Mouse (Mus musculus) cerebellum, postnatal 14 days (tissue): ENCODE measurements at regions not wholly inside any gene's neighbourhood (a gene's known extent, or its start where the extent isn't known, plus 50 kb on each side); places are given as distances from the start of the nearest gene placed in this dataset.
A peak's percentile ranks its signal among the peaks of the same experiment; 100 is the strongest.

Source experiments
- DNase-seq, 2 experiments: peaks; one replicate each; pipeline ENCODE4 v3.0.0; 2021; ENCODE audit warnings: mixed read lengths in 2 of 2

- no peak for DNase-seq
These were observed 124.1 kb upstream of the Rpl38 start for GRCm38 (mm10) chr11:114544212-114544611.

- DNase-seq = no peak
These were observed 126.2 kb upstream of the Rpl38 start for GRCm38 (mm10) chr11:114542167-114542566.

GRCm38 (mm10) chr11:114540503-114540902 lies 127.8 kb upstream of the Rpl38 start:
- no peak for DNase-seq

- peak in 1 of 2 experiments; percentile 47 for DNase-seq
These were observed 131.5 kb upstream of the Rpl38 start for GRCm38 (mm10) chr11:114536616-114537493.

- DNase-seq = peak in 1 of 2 experiments; percentile 41
These were observed 132.4 kb upstream of the Rpl38 start for GRCm38 (mm10) chr11:114535900-114536299.

GRCm38 (mm10) chr11:114534436-114534835 lies 133.9 kb upstream of the Rpl38 start:
- DNase-seq = no peak

GRCm38 (mm10) chr11:114531241-114531765 lies 137.0 kb upstream of the Rpl38 start:
- DNase-seq = no peak

- no peak for DNase-seq
These were observed 139.2 kb upstream of the Rpl38 start for GRCm38 (mm10) chr11:114528937-114529772.

GRCm38 (mm10) chr11:114523444-114524238 lies 144.7 kb upstream of the Rpl38 start:
- DNase-seq = peak; percentile 89 to 96

- no peak for DNase-seq
These were observed 153.0 kb upstream of the Rpl38 start for GRCm38 (mm10) chr11:114515278-114515677.

GRCm38 (mm10) chr11:114514126-114514525 lies 154.2 kb upstream of the Rpl38 start:
- no peak for DNase-seq

- no peak for DNase-seq
These were observed 154.9 kb upstream of the Rpl38 start for GRCm38 (mm10) chr11:114513446-114513845.

GRCm38 (mm10) chr11:114511994-114512393 lies 156.3 kb upstream of the Rpl38 start:
- DNase-seq = no peak

- DNase-seq = no peak
These were observed 165.8 kb upstream of the Rpl38 start for GRCm38 (mm10) chr11:114502562-114502961.

- DNase-seq = peak; percentile 71 to 79
These were observed 166.3 kb upstream of the Rpl38 start for GRCm38 (mm10) chr11:114501869-114502540.

GRCm38 (mm10) chr11:114500416-114500815 lies 167.9 kb upstream of the Rpl38 start:
- no peak for DNase-seq

- DNase-seq = no peak
These were observed 168.7 kb upstream of the Rpl38 start for GRCm38 (mm10) chr11:114499665-114500064.

GRCm38 (mm10) chr11:114495520-114495921 lies 172.8 kb upstream of the Rpl38 start:
- DNase-seq = peak; percentile 69 to 79

GRCm38 (mm10) chr11:114486455-114486854 lies 181.9 kb upstream of the Rpl38 start:
- DNase-seq = no peak

- DNase-seq = no peak
These were observed 182.9 kb upstream of the Rpl38 start for GRCm38 (mm10) chr11:114485429-114485828.

- no peak for DNase-seq
These were observed 183.7 kb upstream of the Rpl38 start for GRCm38 (mm10) chr11:114484668-114484953.
